Mouse (Mus musculus) liver, embryonic 15.5 days (tissue): ENCODE measurements around the gene Hdac9. TPM values are rescaled to one million over a fixed set of nuclear protein-coding genes. Genes with fewer than 3 reads are reported as not detected.

Experiments
- ATAC-seq: fragments of 200-750 bp; cut with Nextera tagmentation; 2 replicates; pipeline ENCODE4 v1.8.0; 2017; ENCODE audit warnings: moderate number of reproducible peaks, mild to moderate bottlenecking, moderate library complexity; ENCODE audit not compliant: insufficient read depth
- H3K27ac ChIP-seq: fragments of 300-500 bp; sonication (generic); replicated peaks from 2 replicates; pipeline ENCODE4 v1.5.1; 2015; ENCODE audit warnings: mild to moderate bottlenecking, inconsistent platforms
- H3K27me3 ChIP-seq: fragments of 300-500 bp; sonication (generic); 2 replicates; pipeline ENCODE4 v1.6.1; 2015; ENCODE audit warnings: mild to moderate bottlenecking, inconsistent platforms
- H3K36me3 ChIP-seq: fragments of 300-500 bp; sonication (generic); replicated peaks from 2 replicates; pipeline ENCODE4 v1.6.1; 2015; ENCODE audit warnings: moderate library complexity, mild to moderate bottlenecking, inconsistent platforms
- H3K4me1 ChIP-seq: fragments of 300-500 bp; sonication (generic); replicated peaks from 2 replicates; pipeline ENCODE4 v1.6.1; 2015; ENCODE audit warnings: inconsistent platforms
- H3K4me2 ChIP-seq: fragments of 300-500 bp; sonication (generic); 2 replicates; pipeline ENCODE4 v1.6.1; 2015; ENCODE audit warnings: moderate library complexity, mild to moderate bottlenecking, inconsistent platforms
- H3K4me3 ChIP-seq: fragments of 300-500 bp; sonication (generic); replicated peaks from 2 replicates; pipeline ENCODE4 v1.5.1; 2015; ENCODE audit warnings: mild to moderate bottlenecking, inconsistent platforms
- H3K9ac ChIP-seq: fragments of 300-500 bp; sonication (generic); 2 replicates; pipeline ENCODE4 v1.6.1; 2015; ENCODE audit warnings: moderate library complexity, mild to moderate bottlenecking, inconsistent platforms
- H3K9me3 ChIP-seq: fragments of 300-500 bp; sonication (generic); replicated peaks from 2 replicates; pipeline ENCODE4 v1.6.1; 2016; ENCODE audit warnings: inconsistent platforms
- WGBS: fragments of 180-500 bp; shearing (Covaris S2); methylation state at CpG from one replicate; pipeline ENCODE4 v1.1.7; 2015; ENCODE audit warnings: mixed read lengths; ENCODE audit not compliant: insufficient replicate concordance; 5-methylcytosine and 5-hydroxymethylcytosine counted together
- polyA plus RNA-seq: library from polyadenylated mRNA; unstranded; fragments of >200 nt; fragmentation: Nextera tagmentation; extraction: Ambion mirVana; gene quantifications from 2 replicates; pipeline ENCODE4 v1.2.1, GENCODE M21; 2015

Gene Hdac9
- polyA plus RNA-seq, 1 experiment from 2014 or later = 1.5 TPM

DNA sequence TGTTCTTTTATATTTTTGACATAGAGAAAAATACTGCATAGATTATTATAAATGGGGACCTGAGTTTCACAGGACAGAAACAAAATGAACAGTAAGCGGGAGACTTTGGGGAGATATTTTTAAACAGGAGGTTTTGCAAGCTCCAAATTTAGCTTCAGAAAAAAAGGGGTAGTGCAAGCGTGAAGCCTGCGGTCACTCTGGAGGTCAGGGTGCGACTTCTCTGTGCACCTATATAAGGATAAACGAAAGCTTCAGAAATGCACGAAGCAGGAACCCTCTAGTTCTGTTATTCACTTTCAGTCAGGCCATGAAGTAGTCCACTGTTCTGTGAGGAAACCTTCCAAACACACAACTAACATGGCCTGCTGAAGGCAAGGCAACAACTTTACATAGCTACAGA, 133.3 kb downstream of the Hdac9 start:
- Histone ChIP-seq H3K4me1 (no peaks in the 10 kb centered on the region), H3K9me3 (no peaks in the 10 kb centered on the region), H3K4me3 (no peak overlapping the region), H3K9ac (no peak overlapping the region), H3K4me2 (no peak overlapping the region), H3K27me3 (no peaks in the 10 kb centered on the region), H3K27ac (0 out of 2 replicates have a peak overlapping the region, but pooled peaks have one; percentile 11), H3K36me3 (no peaks in the 10 kb centered on the region)
- no peak for ATAC-seq
- 46% methylated on average over 6 of the region's 6 CpGs for WGBS

DNA sequence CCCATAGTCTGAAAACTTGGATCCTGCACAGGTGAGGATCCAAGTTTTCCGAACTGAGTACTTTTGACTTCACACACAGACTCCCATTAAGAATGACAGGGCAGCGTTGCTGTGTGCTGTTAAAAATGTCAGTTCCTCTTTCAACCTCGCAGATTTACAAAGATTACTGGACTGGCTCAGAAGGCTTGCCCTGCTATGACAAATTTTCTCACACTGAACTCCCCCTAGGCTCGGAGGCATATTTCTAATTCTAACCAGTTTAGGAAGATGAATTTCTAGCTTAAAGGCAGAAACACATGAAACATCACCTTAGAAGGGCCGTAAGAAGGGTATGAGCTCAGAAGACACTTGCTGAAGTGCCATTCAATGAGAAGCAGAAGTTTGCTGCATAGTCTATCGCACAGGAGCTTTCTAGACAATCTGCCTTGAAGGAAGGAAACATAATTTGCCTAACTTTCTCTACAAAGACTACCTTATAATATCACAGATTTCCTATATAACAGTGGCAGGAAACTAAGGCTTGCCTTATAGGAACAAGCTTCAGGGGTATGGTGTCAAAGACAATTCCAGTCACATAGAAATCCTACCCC, 137.4 kb downstream of the Hdac9 start:
- ATAC-seq = no peak
- no peak overlapping the region for H3K4me2 ChIP-seq
- H3K27ac ChIP-seq = no peak overlapping the region
- no peaks in the 10 kb centered on the region for H3K4me1 ChIP-seq
- no peaks in the 10 kb centered on the region for H3K27me3 ChIP-seq
- no peak overlapping the region for H3K4me3 ChIP-seq
- WGBS = 30% methylated on average over 6 of the region's 6 CpGs
- no peak overlapping the region for H3K9ac ChIP-seq
- H3K9me3 ChIP-seq = no peaks in the 10 kb centered on the region
- no peaks in the 10 kb centered on the region for H3K36me3 ChIP-seq

DNA sequence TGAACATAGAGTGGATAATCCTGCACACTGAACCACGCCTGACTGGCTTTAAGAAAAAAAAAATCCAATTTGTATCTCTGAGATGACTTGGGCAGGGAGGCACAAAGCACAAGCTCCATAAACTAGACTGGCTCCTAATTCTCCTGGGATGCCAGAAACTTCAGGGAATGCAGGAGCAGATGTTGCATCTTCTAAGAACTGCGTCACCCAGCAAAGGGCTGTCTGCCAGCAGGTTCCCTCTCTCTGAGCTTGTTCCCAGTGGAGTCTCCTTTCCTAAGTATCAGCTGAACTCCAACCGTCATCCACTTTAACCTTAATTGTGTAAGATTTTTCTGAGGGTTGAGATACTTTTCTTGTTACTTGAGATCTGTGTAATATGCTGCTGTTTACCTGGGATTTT, 140.7 kb downstream of the Hdac9 start:
- Histone ChIP-seq H3K9ac (no peak overlapping the region), H3K9me3 (no peaks in the 10 kb centered on the region), H3K4me2 (no peak overlapping the region), H3K4me3 (no peak overlapping the region), H3K27ac (no peak overlapping the region), H3K27me3 (no peaks in the 10 kb centered on the region), H3K36me3 (no peaks in the 10 kb centered on the region), H3K4me1 (no peaks in the 10 kb centered on the region)
- WGBS = 49% methylated on average over 3 of the region's 3 CpGs
- ATAC-seq = no peak

GRCm38 (mm10) chr12:34774071-34774470, 142.8 kb downstream of the Hdac9 start:
- Histone ChIP-seq H3K4me1 (no peaks in the 10 kb centered on the region), H3K9ac (no peak overlapping the region), H3K36me3 (no peaks in the 10 kb centered on the region), H3K4me2 (no peak overlapping the region), H3K4me3 (no peak overlapping the region), H3K27me3 (no peaks in the 10 kb centered on the region), H3K27ac (no peak overlapping the region), H3K9me3 (no peaks in the 10 kb centered on the region)
- no peak for ATAC-seq
- 57% methylated on average over 5 of the region's 5 CpGs for WGBS

DNA sequence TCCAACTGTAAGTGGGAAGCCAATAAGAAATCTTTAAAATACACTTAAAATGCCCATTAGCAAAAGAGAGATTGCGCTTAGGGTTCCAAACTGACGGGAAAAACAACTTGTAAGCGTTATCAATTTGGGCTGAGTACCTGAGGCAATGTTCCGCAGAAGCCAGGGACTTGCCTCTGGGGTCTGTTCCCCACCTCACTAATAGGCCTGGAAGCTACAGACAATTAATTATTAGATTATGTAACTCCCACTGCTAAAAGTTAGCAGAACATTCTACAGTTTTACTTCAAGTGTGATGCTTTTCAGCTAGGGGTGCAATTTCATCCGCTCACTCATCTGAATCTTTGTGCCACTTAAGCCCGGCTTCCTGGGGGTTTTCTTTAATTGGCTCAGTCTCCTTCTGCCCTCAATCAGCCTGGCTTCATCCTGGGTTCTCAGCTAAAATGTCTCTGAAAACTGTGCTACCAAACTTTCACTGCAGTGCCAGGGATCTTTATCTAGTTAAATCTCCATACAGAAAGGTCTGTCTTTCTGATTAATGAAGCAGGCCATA, 149.6 kb downstream of the Hdac9 start:
- Histone ChIP-seq H3K27me3 (no peaks in the 10 kb centered on the region), H3K27ac (no peak overlapping the region), H3K9ac (no peak overlapping the region), H3K4me1 (no peaks in the 10 kb centered on the region), H3K9me3 (no peaks in the 10 kb centered on the region), H3K36me3 (no peaks in the 10 kb centered on the region), H3K4me3 (no peak overlapping the region), H3K4me2 (no peak overlapping the region)
- WGBS = 72% methylated on average over 6 of the region's 6 CpGs
- ATAC-seq = no peak

DNA sequence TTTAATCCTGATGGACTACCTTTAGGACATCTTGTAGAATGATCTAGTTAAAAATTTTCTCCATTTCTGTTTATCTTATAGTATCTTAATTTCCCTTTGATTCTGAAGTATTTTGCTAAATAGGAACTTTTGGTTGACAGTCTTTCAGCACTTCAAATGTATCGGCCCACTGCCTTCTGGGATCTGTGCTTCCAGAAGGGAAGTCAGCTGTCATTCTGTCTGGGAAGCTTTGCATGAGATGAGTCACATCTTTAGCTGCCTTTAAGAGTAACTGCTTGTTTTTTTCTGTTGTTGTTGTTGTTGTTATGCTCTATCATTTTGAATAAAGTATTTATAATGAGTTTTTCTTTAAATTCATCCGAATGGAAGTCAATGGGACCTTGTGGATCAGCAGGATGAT, 169.6 kb downstream of the Hdac9 start:
- WGBS = 56% methylated on average over 2 of the region's 2 CpGs
- Histone ChIP-seq H3K27me3 (no peaks in the 10 kb centered on the region), H3K36me3 (no peaks in the 10 kb centered on the region), H3K4me3 (no peak overlapping the region), H3K9me3 (no peaks in the 10 kb centered on the region), H3K9ac (no peak overlapping the region), H3K4me1 (no peaks in the 10 kb centered on the region), H3K27ac (no peak overlapping the region), H3K4me2 (no peak overlapping the region)
- no peak for ATAC-seq

- no peak for ATAC-seq
- WGBS = 19% methylated on average over 5 of the region's 5 CpGs
- H3K9ac ChIP-seq = no peak overlapping the region
- H3K27ac ChIP-seq = no peak overlapping the region
- H3K4me3 ChIP-seq = no peak overlapping the region
- no peak overlapping the region for H3K4me2 ChIP-seq
- H3K27me3 ChIP-seq = no peaks in the 10 kb centered on the region
- H3K36me3 ChIP-seq = no peaks in the 10 kb centered on the region
- no peaks in the 10 kb centered on the region for H3K9me3 ChIP-seq
- no peaks in the 10 kb centered on the region for H3K4me1 ChIP-seq
These were observed 191.7 kb downstream of the Hdac9 start for GRCm38 (mm10) chr12:34725204-34725603.

DNA sequence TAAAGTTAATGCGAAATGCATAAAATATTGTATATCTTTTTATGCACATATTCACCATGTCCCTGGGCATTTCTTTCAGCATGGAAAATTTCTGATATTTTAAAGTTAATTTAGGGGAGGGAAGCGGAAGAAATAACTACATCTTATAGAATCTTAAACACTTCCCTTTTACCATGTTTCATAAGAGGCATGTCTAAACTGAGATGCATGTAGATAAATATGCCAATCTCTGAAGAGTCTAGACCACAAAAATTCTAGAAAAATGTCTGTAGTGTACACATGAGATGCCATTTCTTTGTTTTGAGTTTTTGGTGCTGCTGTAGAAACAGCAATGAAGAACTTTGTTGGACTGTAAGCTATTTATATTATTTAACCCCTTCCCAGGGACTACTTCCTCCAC, 192.6 kb downstream of the Hdac9 start:
- Histone ChIP-seq H3K9me3 (no peaks in the 10 kb centered on the region), H3K27ac (no peak overlapping the region), H3K9ac (no peak overlapping the region), H3K4me2 (no peak overlapping the region), H3K36me3 (no peaks in the 10 kb centered on the region), H3K4me3 (no peak overlapping the region), H3K4me1 (no peaks in the 10 kb centered on the region), H3K27me3 (no peaks in the 10 kb centered on the region)
- no peak for ATAC-seq
- 66% methylated on average over 2 of the region's 2 CpGs for WGBS

GRCm38 (mm10) chr12:34722831-34723490, 193.9 kb downstream of the Hdac9 start:
- Histone ChIP-seq H3K9me3 (no peaks in the 10 kb centered on the region), H3K27me3 (no peaks in the 10 kb centered on the region), H3K27ac (peak overlapping the region; percentile 41; the same call in 1 of the 2 replicates), H3K4me1 (no peaks in the 10 kb centered on the region), H3K9ac (no peak overlapping the region), H3K4me3 (no peak overlapping the region), H3K4me2 (peak overlapping the region; percentile 30; the same call in 1 of the 2 replicates), H3K36me3 (no peaks in the 10 kb centered on the region)
- no peak for ATAC-seq
- 17% methylated on average over 7 of the region's 7 CpGs for WGBS

DNA sequence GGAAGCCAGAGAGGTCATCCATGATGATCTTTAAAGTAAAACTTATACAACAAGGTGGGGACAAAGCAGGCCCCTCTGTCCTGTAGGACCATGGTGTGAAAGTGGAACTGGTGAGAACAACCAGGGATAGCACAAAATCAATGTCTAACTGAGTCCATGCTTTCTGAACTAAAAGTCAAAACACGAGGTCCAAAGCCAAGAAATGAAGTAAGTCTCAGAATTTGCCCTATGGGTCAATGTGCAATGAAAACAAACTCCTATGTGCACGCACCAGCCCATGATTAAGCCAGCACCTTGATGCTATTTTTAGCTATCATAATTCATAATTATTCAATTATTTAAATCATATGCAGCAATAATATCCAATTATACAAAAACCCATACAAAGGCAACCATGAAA, 196.0 kb downstream of the Hdac9 start:
- no peaks in the 10 kb centered on the region for H3K27me3 ChIP-seq
- H3K9me3 ChIP-seq = no peaks in the 10 kb centered on the region
- no peak overlapping the region for H3K27ac ChIP-seq
- no peak overlapping the region for H3K9ac ChIP-seq
- no peak overlapping the region for H3K4me3 ChIP-seq
- 44% methylated on average over 2 of the region's 2 CpGs for WGBS
- H3K4me1 ChIP-seq = no peaks in the 10 kb centered on the region
- H3K36me3 ChIP-seq = no peaks in the 10 kb centered on the region
- no peak overlapping the region for H3K4me2 ChIP-seq
- no peak for ATAC-seq

GRCm38 (mm10) chr12:34714266-34714939, 202.5 kb downstream of the Hdac9 start:
- Histone ChIP-seq H3K36me3 (no peaks in the 10 kb centered on the region), H3K27ac (no peak overlapping the region), H3K4me1 (no peaks in the 10 kb centered on the region), H3K27me3 (no peaks in the 10 kb centered on the region), H3K9me3 (no peaks in the 10 kb centered on the region), H3K9ac (no peak overlapping the region), H3K4me2 (peak overlapping the region; percentile 15; the same call in 1 of the 2 replicates), H3K4me3 (peak overlapping the region; percentile 21)
- ATAC-seq = peak; percentile 18; the same call in 1 of the 2 replicates
- 12% methylated on average over 14 of the region's 14 CpGs for WGBS
